Mouse (Mus musculus): ENCODE results near the gene Syn1. TPM values are rescaled to one million over a fixed set of nuclear protein-coding genes. Genes with fewer than 3 reads are reported as not detected.

Gene Syn1
- polyA plus RNA-seq, 1 experiment from 2014 or later, result 0.16 TPM

GRCm38 (mm10) chrX:20910074-20910473, 10.7 kb downstream of the Syn1 start:
- Histone ChIP-seq H3K4me3 (replicated peaks; ENCODE audit: low read depth, low read length) (no peak overlapping the region), H3K4me2 (ENCODE audit: low read length) (no peak overlapping the region), H3K4me1 (replicated peaks; ENCODE audit: insufficient read depth, low read length) (no peaks in the 10 kb centered on the region), H3K9ac (ENCODE audit: low read depth, low read length) (no peak overlapping the region), H3K27ac (no peak overlapping the region), H3K36me3 (ENCODE audit: insufficient read depth, low read length) (no peaks in the 10 kb centered on the region), H3K27me3 (ENCODE audit: insufficient read depth, low read length) (no peaks in the 10 kb centered on the region), H3K9me3 (replicated peaks; ENCODE audit: low read length) (no peaks in the 10 kb centered on the region)
- no peak for DNase-seq (ENCODE audit: low spot score)
- 30% methylated on average over 3 of the region's 3 CpGs for WGBS
- no peak for ATAC-seq (replicated peaks; ENCODE audit: low FRiP score, low read depth)
- no peak for TF ChIP-seq CTCF (IDR thresholded peaks at IDR 0.05; ENCODE audit: low read depth)

- Histone ChIP-seq H3K27ac (no peak overlapping the region), H3K9me3 (replicated peaks; ENCODE audit: low read length) (no peaks in the 10 kb centered on the region), H3K4me3 (replicated peaks; ENCODE audit: low read depth, low read length) (no peak overlapping the region), H3K4me2 (ENCODE audit: low read length) (no peak overlapping the region), H3K4me1 (replicated peaks; ENCODE audit: insufficient read depth, low read length) (no peaks in the 10 kb centered on the region), H3K9ac (ENCODE audit: low read depth, low read length) (no peak overlapping the region), H3K27me3 (ENCODE audit: insufficient read depth, low read length) (no peaks in the 10 kb centered on the region), H3K36me3 (ENCODE audit: insufficient read depth, low read length) (no peaks in the 10 kb centered on the region)
- DNase-seq (ENCODE audit: low spot score) (no peak), ATAC-seq (replicated peaks; ENCODE audit: low FRiP score, low read depth) (no peak)
- TF ChIP-seq CTCF (IDR thresholded peaks at IDR 0.05; ENCODE audit: low read depth), result no peak
- WGBS, result 72% methylated on average over 3 of the region's 3 CpGs
Measured at GRCm38 (mm10) chrX:20875241-20875640, 45.6 kb downstream of the Syn1 start.

GRCm38 (mm10) chrX:20872928-20873500, 47.8 kb downstream of the Syn1 start:
- peak; percentile 63; the same call in 1 of the 2 replicates for ATAC-seq (replicated peaks; ENCODE audit: low FRiP score, low read depth)

GRCm38 (mm10) chrX:20869962-20870513, 50.8 kb downstream of the Syn1 start, which contains the start of gene Timp1:
Timp1 (plus strand) TSS chrX:20870166.
- H3K27ac ChIP-seq, result no peak within 1 kb of the TSS
- H3K27me3 ChIP-seq (ENCODE audit: insufficient read depth, low read length), result no peaks in the 10 kb centered on the region
- 24% methylated on average over 18 of the region's 18 CpGs for WGBS
- H3K4me2 ChIP-seq (ENCODE audit: low read length), result peak within 1 kb of the TSS; percentile 55
- peak; percentile 83 for ATAC-seq (replicated peaks; ENCODE audit: low FRiP score, low read depth)
- H3K36me3 ChIP-seq (ENCODE audit: insufficient read depth, low read length), result no peaks in the 10 kb centered on the region
- H3K4me1 ChIP-seq (replicated peaks; ENCODE audit: insufficient read depth, low read length), result no peaks in the 10 kb centered on the region
- peak; percentile 73 for DNase-seq (ENCODE audit: low spot score)
- H3K9ac ChIP-seq (ENCODE audit: low read depth, low read length), result 0 out of 2 replicates have a peak within 1 kb of the TSS, but pooled peaks have one; percentile 38
- peak; percentile 31; the same call in 1 of the 2 replicates for TF ChIP-seq CTCF (IDR thresholded peaks at IDR 0.05; ENCODE audit: low read depth)
- H3K9me3 ChIP-seq (replicated peaks; ENCODE audit: low read length), result no peaks in the 10 kb centered on the region
- peak within 1 kb of the TSS; percentile 20 for H3K4me3 ChIP-seq (replicated peaks; ENCODE audit: low read depth, low read length)

More at GRCm38 (mm10) chrX:20872928-20873500, 47.8 kb downstream of the Syn1 start:
- Histone ChIP-seq H3K36me3 (ENCODE audit: insufficient read depth, low read length) (no peaks in the 10 kb centered on the region), H3K27ac (no peak overlapping the region), H3K27me3 (ENCODE audit: insufficient read depth, low read length) (no peaks in the 10 kb centered on the region), H3K9ac (ENCODE audit: low read depth, low read length) (no peak overlapping the region), H3K9me3 (replicated peaks; ENCODE audit: low read length) (no peaks in the 10 kb centered on the region), H3K4me1 (replicated peaks; ENCODE audit: insufficient read depth, low read length) (no peaks in the 10 kb centered on the region), H3K4me3 (replicated peaks; ENCODE audit: low read depth, low read length) (no peak overlapping the region), H3K4me2 (ENCODE audit: low read length) (no peak overlapping the region)
- 33% methylated on average over 11 of the region's 11 CpGs for WGBS
- no peak for TF ChIP-seq CTCF (IDR thresholded peaks at IDR 0.05; ENCODE audit: low read depth)
- peak; percentile 22 for DNase-seq (ENCODE audit: low spot score)

- no peak overlapping the region for H3K9ac ChIP-seq (ENCODE audit: low read depth, low read length)
- H3K36me3 ChIP-seq (ENCODE audit: insufficient read depth, low read length), result no peaks in the 10 kb centered on the region
- no peak overlapping the region for H3K4me2 ChIP-seq (ENCODE audit: low read length)
- H3K4me1 ChIP-seq (replicated peaks; ENCODE audit: insufficient read depth, low read length), result no peaks in the 10 kb centered on the region
- no peaks in the 10 kb centered on the region for H3K27me3 ChIP-seq (ENCODE audit: insufficient read depth, low read length)
- no peak for ATAC-seq (replicated peaks; ENCODE audit: low FRiP score, low read depth)
- no peak for DNase-seq (ENCODE audit: low spot score)
- WGBS, result 78% methylated on average over 1 of the region's 1 CpGs
- H3K4me3 ChIP-seq (replicated peaks; ENCODE audit: low read depth, low read length), result no peak overlapping the region
- no peak for TF ChIP-seq CTCF (IDR thresholded peaks at IDR 0.05; ENCODE audit: low read depth)
- H3K9me3 ChIP-seq (replicated peaks; ENCODE audit: low read length), result no peaks in the 10 kb centered on the region
- H3K27ac ChIP-seq, result no peak overlapping the region
Measured at GRCm38 (mm10) chrX:20869203-20869602, 51.6 kb downstream of the Syn1 start.

GRCm38 (mm10) chrX:20868091-20868490, 52.7 kb downstream of the Syn1 start:
- Histone ChIP-seq H3K36me3 (ENCODE audit: insufficient read depth, low read length) (no peaks in the 10 kb centered on the region), H3K9ac (ENCODE audit: low read depth, low read length) (no peak overlapping the region), H3K4me3 (replicated peaks; ENCODE audit: low read depth, low read length) (no peak overlapping the region), H3K4me1 (replicated peaks; ENCODE audit: insufficient read depth, low read length) (no peaks in the 10 kb centered on the region), H3K27me3 (ENCODE audit: insufficient read depth, low read length) (no peaks in the 10 kb centered on the region), H3K9me3 (replicated peaks; ENCODE audit: low read length) (no peaks in the 10 kb centered on the region), H3K27ac (no peak overlapping the region), H3K4me2 (ENCODE audit: low read length) (no peak overlapping the region)
- 54% methylated on average over 4 of the region's 4 CpGs for WGBS
- DNase-seq (ENCODE audit: low spot score), result no peak
- no peak for ATAC-seq (replicated peaks; ENCODE audit: low FRiP score, low read depth)
- TF ChIP-seq CTCF (IDR thresholded peaks at IDR 0.05; ENCODE audit: low read depth), result no peak

Data from kidney, postnatal 0 days (tissue).